ENCODE assay signal across 23 mouse cellular contexts in genomic region chr1:63955701-63956355, GRCm38 (mm10).
DNase-seq lines count a peak whose midpoint lies in the region; ATAC-seq lines count a peak whose summit lies in the region.
"Had no signal": no experiment of that assay in that cellular context is flagged by ENCODE, and none has a peak within 500 bp of the region (broad histone marks: within the 10 kb centered on the region; RNA-seq: fewer than 3 reads in every experiment).

No protein-coding gene starts in this region.

- H3K27ac ChIP-seq in heart, embryonic 11.5 days (ENCODE audit: low read depth, low read length) = no peak overlapping the region
- H3K27ac ChIP-seq: embryonic facial prominence, embryonic 10.5 days; forebrain, embryonic 13.5 days; gastrocnemius, adult 2 months; heart, embryonic 10.5 days; heart, embryonic 15.5 days; hindbrain, embryonic 10.5 days; hindbrain, embryonic 14.5 days; intestine, embryonic 15.5 days had no signal

- peak; percentile 93 for DNase-seq in brain, adult 2 months (ENCODE audit: low read depth, low spot score)
- DNase-seq in cerebellum, adult 11-12 months = peak; percentile 53
- DNase-seq in cerebellum, adult 9-10 months = peak; percentile 96
- DNase-seq in cerebellum, postnatal 25 days = peak; percentile 51 to 53
- DNase-seq in spleen, adult 18-20 months = no peak
- DNase-seq in heart, postnatal 36 days = no peak
- DNase-seq: adrenal gland, postnatal 14 days; forebrain, postnatal 0 days; gastrocnemius, adult 2 months; gastrocnemius, postnatal 25 days; heart, postnatal 14 days; kidney, adult 18-20 months had no signal

- 85% methylated on average over 4 of the region's 4 CpGs for WGBS in heart, embryonic 11.5 days (ENCODE audit: insufficient replicate concordance)

- H3K4me2 ChIP-seq in heart, embryonic 11.5 days = no peak overlapping the region
- H3K4me2 ChIP-seq: forebrain, embryonic 13.5 days; heart, embryonic 15.5 days; hindbrain, embryonic 14.5 days; intestine, embryonic 15.5 days had no signal

- no peak for ATAC-seq in heart, embryonic 11.5 days (replicated peaks; ENCODE audit: insufficient number of reproducible peaks, low FRiP score, low TSS enrichment)
- ATAC-seq: activated CD4-positive, CD25-positive, alpha-beta regulatory T cell, adult 4 months; forebrain, embryonic 13.5 days; forebrain, postnatal 0 days; intestine, embryonic 15.5 days; Patski had no signal

- intact Hi-C loops in heart, postnatal 36 days (cut with DNase I) = no loop called here

- H3K4me1 ChIP-seq in heart, embryonic 11.5 days (ENCODE audit: control insufficient read depth, insufficient read depth, low read length) = no peaks in the 10 kb centered on the region
- H3K4me1 ChIP-seq: forebrain, embryonic 13.5 days; heart, embryonic 10.5 days; intestine, embryonic 15.5 days had no signal

- no peak overlapping the region for H3K4me3 ChIP-seq in heart, embryonic 11.5 days (ENCODE audit: low read depth, low read length)
- H3K4me3 ChIP-seq: embryonic facial prominence, embryonic 10.5 days; forebrain, embryonic 13.5 days; gastrocnemius, adult 2 months; heart, embryonic 10.5 days; heart, embryonic 15.5 days; hindbrain, embryonic 10.5 days; intestine, embryonic 15.5 days had no signal

- no peak overlapping the region for H3K9ac ChIP-seq in heart, embryonic 11.5 days (ENCODE audit: low read depth, low read length)
- H3K9ac ChIP-seq: forebrain, embryonic 13.5 days; forebrain, postnatal 0 days; heart, embryonic 15.5 days; hindbrain, embryonic 14.5 days; intestine, embryonic 15.5 days had no signal

- no peaks in the 10 kb centered on the region; the same call in 1 of the 2 replicates for H3K27me3 ChIP-seq in heart, embryonic 11.5 days (ENCODE audit: control insufficient read depth, insufficient read depth, low read length)
- H3K27me3 ChIP-seq: CH12.LX; forebrain, embryonic 13.5 days; intestine, embryonic 15.5 days; Patski had no signal

- H3K36me3 ChIP-seq in heart, embryonic 11.5 days (ENCODE audit: control insufficient read depth, insufficient read depth, low read length) = no peaks in the 10 kb centered on the region
- H3K36me3 ChIP-seq: embryonic facial prominence, embryonic 10.5 days; heart, embryonic 10.5 days; heart, embryonic 15.5 days; hindbrain, embryonic 10.5 days; intestine, embryonic 15.5 days had no signal

- H3K9me3 ChIP-seq in heart, embryonic 11.5 days (replicated peaks; ENCODE audit: control insufficient read depth, low read length) = no peaks in the 10 kb centered on the region
- H3K9me3 ChIP-seq: embryonic facial prominence, embryonic 10.5 days; forebrain, embryonic 13.5 days; heart, embryonic 10.5 days; heart, embryonic 15.5 days; hindbrain, embryonic 10.5 days; intestine, embryonic 15.5 days had no signal

Comparison
In these comparisons a context has a peak if more than half of its experiments do, and no peak if none do; other contexts are left out.
1. DNase-seq: peak in brain, adult 2 months (single experiment), cerebellum, adult 11-12 months (single experiment), cerebellum, adult 9-10 months (single experiment) and cerebellum, postnatal 25 days (2 of 2); none in spleen, adult 18-20 months (0 of 2) and heart, postnatal 36 days (0 of 2).